Mouse (Mus musculus) cerebellum, adult 9-11 months (tissue): ENCODE measurements at regions not wholly inside any gene's neighbourhood (a gene's known extent, or its start where the extent isn't known, plus 50 kb on each side); places are given as distances from the start of the nearest gene placed in this dataset.
A peak's percentile ranks its signal among the peaks of the same experiment; 100 is the strongest.

Source experiments
- DNase-seq: peaks from one replicate; pipeline ENCODE4 v3.0.0; 2022

GRCm38 (mm10) chr2:115466170-115466569, 115.3 kb upstream of the BC052040 start:
- no peak for DNase-seq

- no peak for DNase-seq
Observed at GRCm38 (mm10) chr2:115467107-115467745, 114.3 kb upstream of the BC052040 start.

- no peak for DNase-seq
Observed at GRCm38 (mm10) chr2:115467936-115468335, 113.6 kb upstream of the BC052040 start.

- no peak for DNase-seq
Observed at GRCm38 (mm10) chr2:115468471-115468909, 113.0 kb upstream of the BC052040 start.

GRCm38 (mm10) chr2:115469165-115469821, 112.2 kb upstream of the BC052040 start:
- no peak for DNase-seq

- no peak for DNase-seq
Observed at GRCm38 (mm10) chr2:115472393-115472792, 109.1 kb upstream of the BC052040 start.

GRCm38 (mm10) chr2:115483418-115484288, 97.9 kb upstream of the BC052040 start:
- no peak for DNase-seq

GRCm38 (mm10) chr2:115488465-115488864, 93.1 kb upstream of the BC052040 start:
- DNase-seq = peak; percentile 24

- DNase-seq = no peak
Observed at GRCm38 (mm10) chr2:115493020-115493419, 88.5 kb upstream of the BC052040 start.

GRCm38 (mm10) chr2:115499904-115500303, 81.6 kb upstream of the BC052040 start:
- no peak for DNase-seq

GRCm38 (mm10) chr2:115509527-115509926, 72.0 kb upstream of the BC052040 start:
- DNase-seq = no peak

GRCm38 (mm10) chr2:115511146-115511545, 70.4 kb upstream of the BC052040 start:
- DNase-seq = no peak

- DNase-seq = no peak
Observed at GRCm38 (mm10) chr2:115511612-115512525, 69.6 kb upstream of the BC052040 start.

- no peak for DNase-seq
Observed at GRCm38 (mm10) chr2:115512891-115513290, 68.6 kb upstream of the BC052040 start.

GRCm38 (mm10) chr2:115513774-115514231, 67.7 kb upstream of the BC052040 start:
- DNase-seq = no peak

- DNase-seq = peak; percentile 1
Observed at GRCm38 (mm10) chr2:115514831-115515428, 66.6 kb upstream of the BC052040 start.

GRCm38 (mm10) chr2:115515470-115515869, 66.0 kb upstream of the BC052040 start:
- DNase-seq = no peak

GRCm38 (mm10) chr2:115516824-115517223, 64.7 kb upstream of the BC052040 start:
- no peak for DNase-seq

GRCm38 (mm10) chr2:115519974-115520373, 61.5 kb upstream of the BC052040 start:
- no peak for DNase-seq

GRCm38 (mm10) chr2:115520413-115521139, 60.9 kb upstream of the BC052040 start:
- no peak for DNase-seq

- DNase-seq = peak; percentile 2
Observed at GRCm38 (mm10) chr2:115529878-115530277, 51.6 kb upstream of the BC052040 start.
